Mouse (Mus musculus) megakaryocyte-erythroid progenitor cell, adult 5-6 weeks (primary cell): ENCODE results near the gene Psmb5. TPM values are rescaled to one million over a fixed set of nuclear protein-coding genes. Genes with fewer than 3 reads are reported as not detected.
A peak's percentile ranks its signal among the peaks of the same experiment; 100 is the strongest.

Experiments used
- ATAC-seq: replicated peaks from 2 replicates; pipeline ENCODE4 v1.8.0; 2016; ENCODE audit warnings: mild to moderate bottlenecking, inconsistent platforms; ENCODE audit not compliant: severe bottlenecking, poor library complexity, low FRiP score, low TSS enrichment
- total RNA-seq, 2 experiments: library from RNA; stranded (forward) in 1 of 2; stranded (reverse) in 1 of 2; fragments of 200-1000, 215-1000 nt in 1 of 2; fragments of >200 nt in 1 of 2; fragmentation: Nextera tagmentation in 1 of 2; gene quantifications; 2 replicates each; pipeline ENCODE4 v1.2.3; 2014 to 2017

Psmb5 gene
- total RNA-seq, 2 experiments from 2014 or later, result 75.5 to 258 TPM

DNA sequence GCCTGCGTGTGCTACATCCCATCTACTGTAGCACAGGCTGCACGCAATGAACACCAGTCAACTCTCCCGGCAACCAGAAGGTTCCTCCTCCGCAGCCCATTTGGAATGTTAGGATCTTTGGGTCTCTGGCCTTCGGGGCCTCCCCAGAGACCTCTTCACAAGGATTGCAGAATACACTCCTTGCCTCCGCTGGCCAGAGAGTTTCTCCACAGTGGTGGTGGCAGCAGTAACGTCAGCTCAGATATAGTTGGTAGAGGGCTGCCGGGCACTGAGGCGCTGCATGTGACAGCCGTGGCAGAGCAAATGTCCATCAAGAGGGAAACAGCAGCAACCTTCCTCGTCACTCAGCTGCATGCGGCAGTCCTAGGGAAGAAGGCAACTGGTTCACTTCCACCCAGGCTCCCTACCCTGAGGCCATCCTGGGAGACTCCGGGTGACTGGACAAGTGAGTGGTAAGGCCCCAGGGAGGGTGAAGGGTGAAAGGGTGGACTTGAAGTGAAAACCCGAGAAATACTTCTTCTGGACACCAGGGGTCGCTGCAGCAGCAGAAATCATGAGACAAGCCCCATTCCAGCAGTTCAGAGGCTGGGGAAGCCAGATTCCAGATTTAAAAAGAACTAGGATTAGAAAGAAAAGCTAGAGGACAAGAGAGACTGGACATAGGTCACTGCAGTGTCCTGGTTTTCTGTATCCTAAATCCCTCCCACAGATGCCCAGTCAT, 49.0 kb downstream of the Psmb5 start:
- ATAC-seq, result peak; percentile 50; the same call in 1 of the 2 replicates

Other genes starting within 250 kb of the Psmb5 start
- gene Slc7a7, start 200.2 kb downstream of the Psmb5 start, total RNA-seq (2014; fragmentation: Nextera tagmentation), result 8.8 and 12.9 TPM in 2 replicates
- gene Slc7a7, start 200.2 kb downstream of the Psmb5 start, total RNA-seq (2017), result 8.2 and 10.6 TPM in 2 replicates
- gene Mrpl52, start 191.1 kb downstream of the Psmb5 start, total RNA-seq (2014; fragmentation: Nextera tagmentation), result 504 and 507 TPM in 2 replicates
- 266 and 434 TPM in 2 replicates for gene Mrpl52, start 191.1 kb downstream of the Psmb5 start, total RNA-seq (2017)
- 39.2 and 44.9 TPM in 2 replicates for gene Mmp14, start 186.4 kb downstream of the Psmb5 start, total RNA-seq (2014; fragmentation: Nextera tagmentation)
- gene Mmp14, start 186.4 kb downstream of the Psmb5 start, total RNA-seq (2017), result 23.4 and 37.2 TPM in 2 replicates
- gene Lrp10, start 153.9 kb downstream of the Psmb5 start, total RNA-seq (2014; fragmentation: Nextera tagmentation), result 38.4 and 38.6 TPM in 2 replicates
- gene Lrp10, start 153.9 kb downstream of the Psmb5 start, total RNA-seq (2017), result 13.0 and 19.9 TPM in 2 replicates
- gene Rem2, start 141.9 kb downstream of the Psmb5 start, total RNA-seq (2014; fragmentation: Nextera tagmentation), result 0.50 and 3.5 TPM in 2 replicates
- 0.80 and 2.0 TPM in 2 replicates for gene Rem2, start 141.9 kb downstream of the Psmb5 start, total RNA-seq (2017)
- gene Prmt5, start 100.5 kb downstream of the Psmb5 start, total RNA-seq (2014; fragmentation: Nextera tagmentation), result 73.8 and 87.5 TPM in 2 replicates
- gene Prmt5, start 100.5 kb downstream of the Psmb5 start, total RNA-seq (2017), result 71.5 and 77.3 TPM in 2 replicates
- 94.2 and 97.3 TPM in 2 replicates for gene Haus4, start 63.4 kb downstream of the Psmb5 start, total RNA-seq (2014; fragmentation: Nextera tagmentation)
- gene Haus4, start 63.4 kb downstream of the Psmb5 start, total RNA-seq (2017), result 60.5 and 68.2 TPM in 2 replicates
- not detected in 2 replicates for gene Ajuba, start 40.5 kb downstream of the Psmb5 start, total RNA-seq (2014; fragmentation: Nextera tagmentation)
- gene Ajuba, start 40.5 kb downstream of the Psmb5 start, total RNA-seq (2017), result 0.19 and 0.80 TPM in 2 replicates
- gene 4931414P19Rik, start 12.0 kb downstream of the Psmb5 start, total RNA-seq (2014; fragmentation: Nextera tagmentation), result 6.2 and 12.7 TPM in 2 replicates
- gene 4931414P19Rik, start 12.0 kb downstream of the Psmb5 start, total RNA-seq (2017), result 2.9 and 7.3 TPM in 2 replicates
- 0.45 TPM in 1 of 2 replicates, not detected in the other for gene Psmb11, start 3.4 kb upstream of the Psmb5 start, total RNA-seq (2014; fragmentation: Nextera tagmentation)
- not detected in 2 replicates for gene Psmb11, start 3.4 kb upstream of the Psmb5 start, total RNA-seq (2017)
- not detected in 2 replicates for gene Gm17606, start 22.9 kb upstream of the Psmb5 start, total RNA-seq (2014; fragmentation: Nextera tagmentation)
- not detected in 2 replicates for gene Gm17606, start 22.9 kb upstream of the Psmb5 start, total RNA-seq (2017)
- 2.3 and 2.5 TPM in 2 replicates for gene Cdh24, start 23.3 kb upstream of the Psmb5 start, total RNA-seq (2014; fragmentation: Nextera tagmentation)
- gene Cdh24, start 23.3 kb upstream of the Psmb5 start, total RNA-seq (2017), result 0.15 and 1.7 TPM in 2 replicates
- gene 1700123O20Rik, start 68.2 kb upstream of the Psmb5 start, total RNA-seq (2014; fragmentation: Nextera tagmentation), result 37.1 and 42.0 TPM in 2 replicates
- 42.4 and 58.4 TPM in 2 replicates for gene 1700123O20Rik, start 68.2 kb upstream of the Psmb5 start, total RNA-seq (2017)
- 222 and 244 TPM in 2 replicates for gene Acin1, start 68.9 kb upstream of the Psmb5 start, total RNA-seq (2014; fragmentation: Nextera tagmentation)
- gene Acin1, start 68.9 kb upstream of the Psmb5 start, total RNA-seq (2017), result 267 and 293 TPM in 2 replicates
- not detected in 2 replicates for gene Gm29776, start 80.8 kb upstream of the Psmb5 start, total RNA-seq (2014; fragmentation: Nextera tagmentation)
- not detected in 2 replicates for gene Gm29776, start 80.8 kb upstream of the Psmb5 start, total RNA-seq (2017)
- gene Cebpe, start 94.2 kb upstream of the Psmb5 start, total RNA-seq (2014; fragmentation: Nextera tagmentation), result 1.4 and 5.7 TPM in 2 replicates
- gene Cebpe, start 94.2 kb upstream of the Psmb5 start, total RNA-seq (2017), result not detected in 2 replicates
- 0.13 and 0.37 TPM in 2 replicates for gene Slc7a8, start 163.9 kb upstream of the Psmb5 start, total RNA-seq (2014; fragmentation: Nextera tagmentation)
- gene Slc7a8, start 163.9 kb upstream of the Psmb5 start, total RNA-seq (2017), result 0.34 TPM in 1 of 2 replicates, not detected in the other
- not detected in 2 replicates for gene Rnf212b, start 196.1 kb upstream of the Psmb5 start, total RNA-seq (2014; fragmentation: Nextera tagmentation)
- gene Rnf212b, start 196.1 kb upstream of the Psmb5 start, total RNA-seq (2017), result not detected in 2 replicates